Mouse (Mus musculus) liver, embryonic 12.5 days (tissue): ENCODE measurements around the gene Guca2a. TPM values are rescaled to one million over a fixed set of nuclear protein-coding genes. Genes with fewer than 3 reads are reported as not detected.
"Not testable (repeated sequence)": the region's sequence is repeated elsewhere in the genome, so short reads cannot be mapped to it uniquely, and the experiment has no call there.

Source experiments
- ATAC-seq: fragments of 200-750 bp; cut with Nextera tagmentation; 2 replicates; pipeline ENCODE4 v1.8.0; 2017; ENCODE audit warnings: moderate number of reproducible peaks, mild to moderate bottlenecking, moderate library complexity
- H3K27ac ChIP-seq: fragments of 300-500 bp; sonication (generic); 2 replicates; pipeline ENCODE4 v1.5.1; 2016; ENCODE audit warnings: mild to moderate bottlenecking
- H3K27me3 ChIP-seq: fragments of 300-500 bp; sonication (generic); replicated peaks from 2 replicates; pipeline ENCODE4 v1.6.1; 2016; ENCODE audit warnings: mild to moderate bottlenecking, moderate library complexity
- H3K36me3 ChIP-seq: fragments of 300-500 bp; sonication (generic); 2 replicates; pipeline ENCODE4 v1.6.1; 2016; ENCODE audit warnings: mild to moderate bottlenecking, moderate library complexity
- H3K4me1 ChIP-seq: fragments of 300-500 bp; sonication (generic); 2 replicates; pipeline ENCODE4 v1.6.1; 2016
- H3K4me2 ChIP-seq: fragments of 300-500 bp; sonication (generic); 2 replicates; pipeline ENCODE4 v1.6.1; 2016; ENCODE audit warnings: mild to moderate bottlenecking, moderate library complexity
- H3K4me3 ChIP-seq: fragments of 300-500 bp; sonication (generic); 2 replicates; pipeline ENCODE4 v1.5.1; 2016; ENCODE audit warnings: mild to moderate bottlenecking, moderate library complexity
- H3K9ac ChIP-seq: fragments of 300-500 bp; sonication (generic); 2 replicates; pipeline ENCODE4 v1.6.1; 2016; ENCODE audit warnings: mild to moderate bottlenecking, moderate library complexity
- H3K9me3 ChIP-seq: fragments of 300-500 bp; sonication (generic); replicated peaks from 2 replicates; pipeline ENCODE4 v1.6.1; 2016; ENCODE audit warnings: mild to moderate bottlenecking, moderate library complexity
- WGBS: fragments of 180-500 bp; shearing (Covaris S2); methylation state at CpG from one replicate; pipeline ENCODE4 v1.1.7; 2016; ENCODE audit not compliant: insufficient replicate concordance; 5-methylcytosine and 5-hydroxymethylcytosine counted together
- polyA plus RNA-seq: library from polyadenylated mRNA; unstranded; fragments of >200 nt; fragmentation: Nextera tagmentation; extraction: Ambion mirVana; gene quantifications from 2 replicates; pipeline ENCODE4 v1.2.1, GENCODE M21; 2016

Gene Guca2a
- polyA plus RNA-seq, 1 experiment from 2014 or later: not detected

DNA sequence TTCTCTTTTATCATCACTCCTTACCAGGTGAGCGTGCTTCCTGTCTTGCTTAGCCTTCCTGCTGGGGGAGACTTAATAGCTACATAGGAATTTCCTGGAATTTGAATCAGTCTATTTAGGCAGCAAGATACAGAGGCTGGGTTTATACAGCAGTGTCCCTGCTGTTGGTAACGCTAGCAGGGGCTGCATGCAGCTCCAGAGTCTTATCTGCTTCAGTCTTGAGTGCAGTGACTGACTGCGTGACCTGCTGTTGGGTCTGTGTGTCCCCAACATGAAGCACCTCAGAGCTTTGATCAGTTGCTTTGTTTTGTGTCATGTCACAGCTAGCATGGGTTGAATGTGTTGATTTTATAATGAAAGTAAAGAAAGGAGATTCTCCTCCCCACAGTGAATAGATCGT, 10.2 kb upstream of the Guca2a start:
- H3K9ac ChIP-seq: no peak overlapping the region
- peaks cover 15% of the 10 kb centered on the region for H3K4me1 ChIP-seq
- no peak overlapping the region for H3K4me3 ChIP-seq
- H3K36me3 ChIP-seq: peaks cover 55% of the 10 kb centered on the region
- 82% methylated on average over 4 of the region's 4 CpGs for WGBS
- H3K27ac ChIP-seq: no peak overlapping the region
- H3K27me3 ChIP-seq: no peaks in the 10 kb centered on the region
- ATAC-seq: no peak
- no peak overlapping the region for H3K4me2 ChIP-seq
- H3K9me3 ChIP-seq: no peaks in the 10 kb centered on the region

DNA sequence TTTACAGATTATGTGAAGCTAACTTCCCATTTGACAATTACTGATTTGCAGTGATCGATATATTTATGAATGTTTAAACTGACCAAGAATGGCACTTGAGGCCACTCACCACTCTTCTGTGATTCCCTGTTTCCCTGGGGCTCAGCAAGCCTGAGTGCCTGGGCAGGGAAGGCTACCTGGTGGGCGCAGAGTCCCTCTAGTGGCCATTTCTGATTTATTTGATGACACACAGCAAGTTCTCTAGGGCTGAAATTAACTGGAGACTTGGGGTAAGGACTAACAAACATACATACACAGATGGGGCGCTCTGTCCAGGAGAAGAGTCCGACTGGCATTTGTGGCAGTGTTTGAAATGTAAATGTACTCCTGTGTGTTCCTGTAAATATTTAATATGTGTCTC, 9.1 kb upstream of the Guca2a start:
- not testable (repeated sequence) for H3K9me3 ChIP-seq, H3K4me2 ChIP-seq, ATAC-seq, H3K9ac ChIP-seq, H3K4me3 ChIP-seq, H3K27ac ChIP-seq, H3K27me3 ChIP-seq
- whole genome bisulfite sequencing: 81% methylated on average over 4 of the region's 4 CpGs
- Histone ChIP-seq H3K4me1 (peaks cover 16% of the 10 kb centered on the region), H3K36me3 (peaks cover 47% of the 10 kb centered on the region)

DNA sequence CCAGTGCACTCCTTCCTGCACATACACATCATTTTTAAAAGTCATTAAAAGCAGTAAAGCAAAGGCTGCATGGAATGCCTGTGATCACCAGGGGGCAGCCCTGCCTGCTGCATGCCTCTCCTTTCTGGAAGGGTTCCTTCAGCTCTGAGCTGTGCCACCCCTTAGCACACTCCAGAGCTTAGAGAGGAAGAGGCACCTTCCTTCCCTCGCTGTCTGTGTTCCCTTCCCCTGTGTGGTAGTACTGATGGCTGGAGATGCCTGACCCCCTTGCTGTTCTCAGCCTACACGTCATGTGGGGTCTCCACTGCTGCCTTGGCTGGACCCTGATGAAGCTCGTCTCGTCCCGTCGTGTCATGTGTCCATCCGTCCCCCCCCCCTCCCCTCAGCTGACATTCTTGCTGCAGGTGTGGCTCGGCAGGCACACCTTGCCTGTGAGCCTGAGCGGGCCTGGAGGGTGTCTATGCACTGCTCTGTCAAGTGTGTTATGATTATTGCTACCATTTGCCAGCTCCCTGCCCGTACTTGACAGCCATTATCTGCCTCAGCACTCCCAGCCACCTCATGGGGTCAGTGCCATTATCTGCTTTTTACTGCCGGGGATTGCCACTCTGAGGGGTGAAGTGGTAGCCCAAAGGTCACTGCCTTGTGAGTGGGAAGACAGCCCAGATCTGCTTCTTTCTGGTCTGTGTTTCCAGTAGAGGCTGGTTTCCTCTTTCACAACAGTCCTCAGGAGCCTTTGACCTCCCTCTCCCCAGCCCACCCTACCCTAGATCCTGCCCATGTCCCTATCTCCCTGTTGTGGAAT, 6.2 kb upstream of the Guca2a start:
- H3K9ac ChIP-seq: no peak overlapping the region
- no peak overlapping the region for H3K4me2 ChIP-seq
- WGBS: 55% methylated on average over 11 of the region's 11 CpGs
- no peaks in the 10 kb centered on the region for H3K9me3 ChIP-seq
- peaks cover 20% of the 10 kb centered on the region for H3K4me1 ChIP-seq
- H3K36me3 ChIP-seq: peaks cover 27% of the 10 kb centered on the region
- ATAC-seq: peak; percentile 39
- no peak overlapping the region for H3K4me3 ChIP-seq
- H3K27me3 ChIP-seq: no peaks in the 10 kb centered on the region
- no peak overlapping the region for H3K27ac ChIP-seq

DNA sequence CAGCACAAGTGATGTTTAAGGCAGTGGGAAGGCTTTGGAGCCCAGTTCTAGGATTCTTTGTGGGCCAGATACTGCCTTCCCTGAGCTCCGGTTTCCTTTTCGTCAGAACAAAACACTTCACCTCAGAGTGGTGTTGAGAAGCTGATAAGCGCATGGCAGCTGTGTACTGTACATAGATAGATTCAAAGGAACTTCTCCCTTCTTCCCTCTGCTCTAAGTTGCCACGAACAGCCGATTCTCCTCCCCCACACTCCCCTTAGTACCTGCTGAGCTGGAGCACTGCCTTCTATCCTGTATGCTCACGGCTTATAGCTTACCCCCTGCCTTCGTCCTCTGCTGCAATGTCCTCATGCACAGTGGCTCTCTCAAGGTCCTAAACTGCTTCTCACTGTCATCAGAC, 4.8 kb upstream of the Guca2a start:
- H3K4me2 ChIP-seq: no peak overlapping the region
- no peaks in the 10 kb centered on the region for H3K27me3 ChIP-seq
- WGBS: 42% methylated on average over 7 of the region's 7 CpGs
- ATAC-seq: no peak
- H3K9ac ChIP-seq: no peak overlapping the region
- H3K4me1 ChIP-seq: peaks cover 26% of the 10 kb centered on the region
- H3K27ac ChIP-seq: no peak overlapping the region
- H3K36me3 ChIP-seq: peaks cover 16% of the 10 kb centered on the region
- H3K4me3 ChIP-seq: no peak overlapping the region
- no peaks in the 10 kb centered on the region for H3K9me3 ChIP-seq

DNA sequence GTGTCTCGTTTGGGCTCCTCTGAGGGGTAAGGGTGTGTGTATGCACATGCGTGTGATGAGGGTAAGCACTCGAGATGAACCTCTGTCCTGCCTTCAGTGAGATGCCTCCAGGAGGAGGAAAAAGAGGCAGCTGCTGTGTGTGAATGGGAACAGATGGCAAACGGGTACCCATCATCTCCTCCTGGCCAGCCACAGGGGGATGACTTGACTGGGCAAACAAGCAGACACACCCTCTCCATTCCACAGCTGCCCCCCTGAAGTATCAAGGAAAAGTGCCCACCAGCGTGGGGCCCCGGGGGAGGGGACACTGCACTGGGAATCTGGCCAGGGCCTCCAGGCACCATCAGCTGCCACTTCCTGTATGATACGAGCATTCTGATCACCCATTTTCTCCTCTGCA, 4.2 kb upstream of the Guca2a start:
- no peak for ATAC-seq
- H3K9me3 ChIP-seq: no peaks in the 10 kb centered on the region
- no peak overlapping the region for H3K4me3 ChIP-seq
- peaks cover 26% of the 10 kb centered on the region for H3K4me1 ChIP-seq
- no peak overlapping the region for H3K4me2 ChIP-seq
- 73% methylated on average over 7 of the region's 7 CpGs for WGBS
- H3K9ac ChIP-seq: no peak overlapping the region
- no peaks in the 10 kb centered on the region for H3K27me3 ChIP-seq
- H3K36me3 ChIP-seq: peaks cover 16% of the 10 kb centered on the region
- H3K27ac ChIP-seq: no peak overlapping the region

DNA sequence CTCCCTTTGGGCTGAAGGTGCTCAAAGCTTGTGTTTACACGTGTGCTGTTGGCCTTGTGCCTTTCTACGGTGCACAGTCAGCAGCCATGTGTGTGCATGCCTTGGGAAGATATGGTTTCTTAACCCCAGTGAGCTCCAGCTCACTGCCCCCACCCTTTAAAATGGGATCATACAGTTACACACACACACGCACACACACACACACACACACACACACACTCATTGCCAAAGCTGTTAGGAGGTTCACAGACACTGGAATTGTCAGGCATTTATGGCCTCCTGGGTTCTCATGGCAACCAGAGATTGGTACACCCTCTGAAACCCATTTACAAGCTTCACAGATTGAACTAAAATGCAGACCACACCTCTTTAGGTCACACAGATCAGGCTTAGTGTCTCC, 3.6 kb upstream of the Guca2a start:
- Histone ChIP-seq H3K4me2 (no peak overlapping the region), H3K4me3 (no peak overlapping the region), H3K4me1 (peaks cover 26% of the 10 kb centered on the region), H3K9ac (no peak overlapping the region), H3K36me3 (peaks cover 15% of the 10 kb centered on the region), H3K27ac (no peak overlapping the region), H3K9me3 (no peaks in the 10 kb centered on the region), H3K27me3 (no peaks in the 10 kb centered on the region)
- 75% methylated on average over 3 of the region's 3 CpGs for WGBS
- no peak for ATAC-seq

DNA sequence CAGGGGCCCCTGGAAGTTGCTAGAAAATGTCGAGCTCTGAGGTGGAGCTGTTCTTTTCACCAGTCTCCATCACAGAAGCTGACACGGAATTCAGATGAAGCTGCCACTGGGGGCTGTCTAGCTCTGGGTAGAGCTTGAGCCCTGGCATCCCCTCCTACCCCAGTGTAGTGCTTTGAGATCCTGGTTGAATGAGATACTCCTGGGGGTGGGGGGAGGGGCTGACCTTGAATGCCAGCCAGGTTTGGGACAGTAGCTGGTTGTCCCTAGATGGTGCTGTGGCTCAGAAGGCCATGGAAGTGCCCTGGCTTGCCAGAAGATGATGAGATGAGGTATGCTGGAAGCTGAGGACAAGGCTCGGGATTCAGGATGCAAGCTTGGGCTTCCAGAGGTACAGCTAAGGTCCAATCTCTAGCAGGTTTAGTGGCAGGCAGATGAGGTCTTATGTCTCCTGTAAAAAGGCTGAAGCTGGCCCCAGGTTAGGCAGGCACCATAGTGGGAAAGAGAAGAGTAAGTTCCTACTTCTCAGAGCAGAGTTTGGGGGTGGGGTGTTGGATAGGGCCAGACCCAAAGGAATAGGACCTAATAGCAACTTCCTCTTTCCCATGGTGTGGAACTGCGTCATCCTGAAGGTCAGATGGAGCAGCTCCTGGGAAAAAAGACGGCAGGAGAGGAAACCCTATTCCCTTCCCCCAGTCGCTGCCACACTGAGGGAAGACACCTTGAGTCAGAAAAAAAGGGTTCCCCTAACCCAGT, 2.4 kb upstream of the Guca2a start:
- H3K4me1 ChIP-seq: peaks cover 26% of the 10 kb centered on the region
- no peak for ATAC-seq
- H3K9me3 ChIP-seq: no peaks in the 10 kb centered on the region
- no peak overlapping the region for H3K9ac ChIP-seq
- no peaks in the 10 kb centered on the region for H3K27me3 ChIP-seq
- H3K4me3 ChIP-seq: no peak overlapping the region
- no peak overlapping the region for H3K27ac ChIP-seq
- WGBS: 48% methylated on average over 6 of the region's 6 CpGs
- H3K4me2 ChIP-seq: no peak overlapping the region
- peaks cover 4% of the 10 kb centered on the region for H3K36me3 ChIP-seq

DNA sequence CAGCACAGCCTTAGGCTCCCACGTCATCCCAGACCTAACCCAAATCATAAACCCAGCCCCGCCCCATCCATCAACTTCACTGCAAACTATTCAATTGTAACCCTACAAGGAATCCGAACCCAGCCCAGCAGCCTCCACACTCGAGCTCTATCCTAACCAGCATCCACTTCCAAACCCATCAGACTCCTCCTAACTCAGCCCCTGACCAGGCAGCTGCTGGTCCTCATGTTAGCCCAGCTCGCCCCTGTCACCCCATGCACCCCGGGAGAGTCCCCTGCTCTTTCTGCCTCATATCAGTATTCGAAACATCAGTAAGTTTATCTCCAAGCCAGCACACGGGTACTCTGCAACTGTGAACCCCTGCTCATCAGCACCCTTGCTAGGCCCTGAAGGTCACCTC, 1.8 kb upstream of the Guca2a start:
- peaks cover 24% of the 10 kb centered on the region for H3K4me1 ChIP-seq
- ATAC-seq: no peak
- H3K4me3 ChIP-seq: no peak overlapping the region
- H3K4me2 ChIP-seq: no peak overlapping the region
- no peak overlapping the region for H3K9ac ChIP-seq
- no peaks in the 10 kb centered on the region for H3K9me3 ChIP-seq
- 0 out of 2 replicates have a peak, but pooled peaks cover 2% of the 10 kb centered on the region for H3K36me3 ChIP-seq
- 63% methylated on average over 8 of the region's 8 CpGs for WGBS
- no peaks in the 10 kb centered on the region for H3K27me3 ChIP-seq
- H3K27ac ChIP-seq: no peak overlapping the region

DNA sequence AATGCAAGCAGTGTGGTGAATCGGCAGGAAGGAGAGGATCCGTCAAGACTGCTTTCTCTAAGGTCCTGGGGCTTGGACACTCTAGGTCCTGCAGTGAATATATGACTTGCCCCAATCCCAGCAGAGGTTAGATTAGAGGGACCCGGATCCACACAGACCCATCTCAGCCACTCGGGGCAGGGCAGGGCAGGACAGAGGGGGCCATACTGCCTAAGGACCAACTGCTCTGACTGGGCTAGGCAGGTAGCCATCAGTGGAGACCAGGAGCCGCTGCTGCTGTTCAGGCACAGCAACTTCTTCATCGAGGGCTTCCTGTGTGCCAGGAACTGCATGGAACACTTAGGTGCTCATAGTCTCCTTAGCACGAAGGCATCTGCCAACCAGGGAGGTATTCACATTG, 773 bp upstream of the Guca2a start:
- Histone ChIP-seq H3K4me2 (no peak overlapping the region), H3K27ac (no peak overlapping the region), H3K27me3 (no peaks in the 10 kb centered on the region), H3K4me3 (no peak overlapping the region), H3K9ac (no peak overlapping the region), H3K4me1 (peaks cover 14% of the 10 kb centered on the region), H3K36me3 (0 out of 2 replicates have a peak, but pooled peaks cover 2% of the 10 kb centered on the region), H3K9me3 (no peaks in the 10 kb centered on the region)
- 63% methylated on average over 7 of the region's 7 CpGs for WGBS
- ATAC-seq: no peak

DNA sequence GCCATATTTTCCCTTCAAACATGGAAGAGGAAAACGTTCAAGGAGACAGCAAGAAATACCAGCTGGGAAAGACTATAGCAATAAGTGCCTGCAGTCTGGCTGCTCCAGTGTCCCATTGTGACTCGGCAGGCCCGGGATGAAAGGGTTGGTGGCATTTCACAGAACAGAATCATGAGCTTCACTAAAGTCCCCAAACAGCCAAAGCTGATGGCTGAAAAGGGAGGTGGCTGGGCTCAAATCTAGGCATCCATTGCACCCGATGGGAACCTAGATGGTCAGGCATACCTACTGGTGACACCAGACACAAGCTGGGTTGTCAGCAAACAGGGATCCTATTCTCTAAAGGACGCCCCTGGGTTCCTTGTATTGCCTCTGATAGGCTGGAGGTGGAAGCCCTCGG, 442 bp downstream of the Guca2a start:
- WGBS: 57% methylated on average over 6 of the region's 6 CpGs
- no peak overlapping the region for H3K4me2 ChIP-seq
- no peak for ATAC-seq

DNA sequence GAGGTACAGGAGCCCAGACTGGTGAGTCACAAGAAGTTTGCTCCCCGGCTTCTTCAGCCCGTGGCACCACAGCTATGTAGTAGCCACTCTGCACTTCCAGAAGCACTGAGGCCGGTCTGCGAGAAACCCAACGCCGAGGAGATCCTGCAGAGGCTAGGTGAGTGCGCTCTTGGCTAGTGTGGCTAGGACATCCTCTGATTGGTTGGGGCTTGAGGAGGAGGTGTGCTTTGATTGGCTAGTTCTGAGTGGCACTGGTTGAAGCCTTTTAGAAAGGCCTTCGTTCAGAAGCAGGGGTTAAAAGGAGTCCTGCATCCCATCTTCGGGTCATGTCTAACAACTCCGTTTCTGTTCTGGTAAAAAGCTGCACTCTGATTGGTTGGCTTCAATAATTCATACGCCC, 1.2 kb downstream of the Guca2a start:
- no peak overlapping the region for H3K27ac ChIP-seq
- H3K4me1 ChIP-seq: 0 out of 2 replicates have a peak, but pooled peaks cover 7% of the 10 kb centered on the region
- ATAC-seq: no peak
- no peak overlapping the region for H3K9ac ChIP-seq
- H3K9me3 ChIP-seq: peaks cover 8% of the 10 kb centered on the region; the same call in 1 of the 2 replicates
- no peak overlapping the region for H3K4me3 ChIP-seq
- H3K27me3 ChIP-seq: no peaks in the 10 kb centered on the region
- H3K36me3 ChIP-seq: no peaks in the 10 kb centered on the region
- no peak overlapping the region for H3K4me2 ChIP-seq
- WGBS: 61% methylated on average over 11 of the region's 11 CpGs

More for the DNA sequence above, 442 bp downstream of the Guca2a start:
- Histone ChIP-seq H3K4me3 (no peak overlapping the region), H3K4me1 (peaks cover 11% of the 10 kb centered on the region), H3K36me3 (0 out of 2 replicates have a peak, but pooled peaks cover 2% of the 10 kb centered on the region), H3K27me3 (no peaks in the 10 kb centered on the region), H3K27ac (no peak overlapping the region), H3K9me3 (peaks cover 5% of the 10 kb centered on the region; the same call in 1 of the 2 replicates), H3K9ac (no peak overlapping the region)

DNA sequence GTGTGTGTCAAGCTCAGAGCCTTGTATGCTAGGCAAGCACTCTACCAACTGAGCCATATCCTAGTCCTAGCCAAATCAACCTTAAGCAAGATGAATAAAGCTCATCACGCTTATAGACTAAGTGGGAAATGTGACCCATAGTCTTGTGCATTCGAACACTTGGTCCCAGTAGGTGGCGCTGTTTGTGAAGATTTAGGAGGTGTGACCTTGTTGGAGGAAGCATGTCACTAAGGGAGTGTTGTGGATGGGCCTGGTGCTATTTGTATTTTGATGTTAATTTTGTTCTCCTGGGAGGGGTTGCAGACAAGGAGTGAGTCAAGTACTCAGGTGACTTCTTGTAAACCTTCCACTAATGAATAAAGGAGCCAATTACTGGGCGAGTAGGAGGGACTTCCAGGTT, 5.2 kb downstream of the Guca2a start:
- H3K27ac ChIP-seq: no peak overlapping the region
- 63% methylated on average over 4 of the region's 4 CpGs for WGBS
- 0 out of 2 replicates have a peak, but pooled peaks cover under 1% of the 10 kb centered on the region for H3K4me1 ChIP-seq
- peaks cover 8% of the 10 kb centered on the region; the same call in 1 of the 2 replicates for H3K9me3 ChIP-seq
- no peaks in the 10 kb centered on the region for H3K27me3 ChIP-seq
- no peak overlapping the region for H3K9ac ChIP-seq
- no peak for ATAC-seq
- H3K4me3 ChIP-seq: no peak overlapping the region
- no peaks in the 10 kb centered on the region for H3K36me3 ChIP-seq
- H3K4me2 ChIP-seq: no peak overlapping the region
